Mouse (Mus musculus) stomach, embryonic 14.5 days (tissue): ENCODE results near the gene 5330417H12Rik. TPM values are rescaled to one million over a fixed set of nuclear protein-coding genes. Genes with fewer than 3 reads are reported as not detected.

Experiments used
- ATAC-seq: fragments of 200-750 bp; cut with Nextera tagmentation; 2 replicates; pipeline ENCODE4 v1.8.0; 2017; ENCODE audit warnings: low read depth, moderate TSS enrichment; ENCODE audit not compliant: insufficient number of reproducible peaks, insufficient read depth, low FRiP score
- H3K27ac ChIP-seq: fragments of 300-500 bp; sonication (generic); 2 replicates; pipeline ENCODE4 v1.5.1; 2014; ENCODE audit warnings: mild to moderate bottlenecking, low read length, moderate library complexity, mixed read lengths
- H3K27me3 ChIP-seq: fragments of 300-500 bp; sonication (generic); 2 replicates; pipeline ENCODE4 v1.6.1; 2014; ENCODE audit warnings: low read length, control low read depth, mixed read lengths; ENCODE audit not compliant: control insufficient read depth, insufficient read depth
- H3K36me3 ChIP-seq: fragments of 300-500 bp; sonication (generic); 2 replicates; pipeline ENCODE4 v1.6.1; 2014; ENCODE audit warnings: mild to moderate bottlenecking, control low read depth, low read length, moderate library complexity, mixed read lengths; ENCODE audit not compliant: control insufficient read depth, insufficient read depth
- H3K4me1 ChIP-seq: fragments of 300-500 bp; sonication (generic); 2 replicates; pipeline ENCODE4 v1.6.1; 2014; ENCODE audit warnings: low read length, control low read depth, mixed read lengths; ENCODE audit not compliant: control insufficient read depth, insufficient read depth
- H3K4me2 ChIP-seq: fragments of 300-500 bp; sonication (generic); replicated peaks from 2 replicates; pipeline ENCODE4 v1.6.1; 2014; ENCODE audit warnings: low read depth, low read length, control low read depth
- H3K4me3 ChIP-seq: fragments of 300-500 bp; sonication (generic); 2 replicates; pipeline ENCODE4 v1.5.1; 2014; ENCODE audit warnings: low read depth, low read length, control low read depth
- H3K9ac ChIP-seq: fragments of 300-500 bp; sonication (generic); replicated peaks from 2 replicates; pipeline ENCODE4 v1.6.1; 2014; ENCODE audit warnings: low read depth, mild to moderate bottlenecking, control low read depth, low read length, moderate library complexity, mixed read lengths
- H3K9me3 ChIP-seq: fragments of 300-500 bp; sonication (generic); 2 replicates; pipeline ENCODE4 v1.6.1; 2016; ENCODE audit warnings: low read depth, low read length, control low read depth; ENCODE audit not compliant: control insufficient read depth
- WGBS: fragments of 180-500 bp; shearing (Covaris S2); extraction: QIAGEN DNeasy Blood & Tissue Kit; methylation state at CpG from one replicate; pipeline ENCODE4 v1.1.7; 2014; 5-methylcytosine and 5-hydroxymethylcytosine counted together
- polyA plus RNA-seq: library from polyadenylated mRNA; unstranded; fragments of >200 nt; fragmentation: Nextera tagmentation; extraction: Ambion mirVana; gene quantifications from 2 replicates; pipeline ENCODE4 v1.2.1, GENCODE M21; 2014

Gene 5330417H12Rik
- polyA plus RNA-seq, 1 experiment from 2014 or later = not detected

GRCm38 (mm10) chr7:107638026-107638425 is 13.1 kb upstream of the 5330417H12Rik start:
- no peaks in the 10 kb centered on the region for H3K27me3 ChIP-seq
- no peak overlapping the region for H3K4me2 ChIP-seq
- H3K27ac ChIP-seq = no peak overlapping the region
- no peaks in the 10 kb centered on the region for H3K9me3 ChIP-seq
- no peak overlapping the region for H3K9ac ChIP-seq
- no peak for ATAC-seq
- no peak overlapping the region for H3K4me3 ChIP-seq
- 86% methylated on average over 5 of the region's 5 CpGs for WGBS
- no peaks in the 10 kb centered on the region for H3K36me3 ChIP-seq
- H3K4me1 ChIP-seq = no peaks in the 10 kb centered on the region

GRCm38 (mm10) chr7:107637398-107637797 is 12.4 kb upstream of the 5330417H12Rik start:
- WGBS = 90% methylated on average over 7 of the region's 7 CpGs
- Histone ChIP-seq H3K9ac (no peak overlapping the region), H3K4me3 (no peak overlapping the region), H3K27ac (no peak overlapping the region), H3K4me2 (no peak overlapping the region), H3K27me3 (no peaks in the 10 kb centered on the region), H3K4me1 (no peaks in the 10 kb centered on the region), H3K36me3 (no peaks in the 10 kb centered on the region), H3K9me3 (no peaks in the 10 kb centered on the region)
- ATAC-seq = no peak

GRCm38 (mm10) chr7:107633201-107633600 is 8.2 kb upstream of the 5330417H12Rik start:
- 90% methylated on average over 4 of the region's 4 CpGs for WGBS
- ATAC-seq = no peak

GRCm38 (mm10) chr7:107628383-107628782 is 3.4 kb upstream of the 5330417H12Rik start:
- Histone ChIP-seq H3K9me3 (no peaks in the 10 kb centered on the region), H3K4me2 (no peak overlapping the region), H3K4me1 (no peaks in the 10 kb centered on the region), H3K4me3 (no peak overlapping the region), H3K27ac (no peak overlapping the region), H3K27me3 (no peaks in the 10 kb centered on the region), H3K9ac (no peak overlapping the region), H3K36me3 (no peaks in the 10 kb centered on the region)
- ATAC-seq = no peak

More at GRCm38 (mm10) chr7:107633201-107633600, 8.2 kb upstream of the 5330417H12Rik start:
- Histone ChIP-seq H3K27me3 (no peaks in the 10 kb centered on the region), H3K36me3 (no peaks in the 10 kb centered on the region), H3K4me2 (no peak overlapping the region), H3K27ac (no peak overlapping the region), H3K4me3 (no peak overlapping the region), H3K9me3 (no peaks in the 10 kb centered on the region), H3K4me1 (no peaks in the 10 kb centered on the region), H3K9ac (no peak overlapping the region)

GRCm38 (mm10) chr7:107625781-107626180 is 820 bp upstream of the 5330417H12Rik start:
- Histone ChIP-seq H3K27ac (no peak overlapping the region), H3K4me3 (no peak overlapping the region), H3K9me3 (no peaks in the 10 kb centered on the region), H3K9ac (no peak overlapping the region), H3K4me2 (no peak overlapping the region), H3K36me3 (no peaks in the 10 kb centered on the region), H3K27me3 (no peaks in the 10 kb centered on the region), H3K4me1 (no peaks in the 10 kb centered on the region)
- no peak for ATAC-seq
- 55% methylated on average over 6 of the region's 6 CpGs for WGBS

GRCm38 (mm10) chr7:107624432-107624831 is 529 bp downstream of the 5330417H12Rik start:
- no peak for ATAC-seq
- H3K27ac ChIP-seq = no peak overlapping the region
- no peaks in the 10 kb centered on the region for H3K4me1 ChIP-seq
- H3K9ac ChIP-seq = no peak overlapping the region
- H3K4me3 ChIP-seq = no peak overlapping the region
- 48% methylated on average over 3 of the region's 3 CpGs for WGBS
- no peaks in the 10 kb centered on the region for H3K9me3 ChIP-seq
- H3K4me2 ChIP-seq = no peak overlapping the region
- no peaks in the 10 kb centered on the region for H3K36me3 ChIP-seq
- H3K27me3 ChIP-seq = no peaks in the 10 kb centered on the region

- no peaks in the 10 kb centered on the region for H3K27me3 ChIP-seq
- no peak overlapping the region for H3K4me2 ChIP-seq
- H3K36me3 ChIP-seq = no peaks in the 10 kb centered on the region
- 84% methylated on average over 3 of the region's 3 CpGs for WGBS
- no peak for ATAC-seq
- H3K9me3 ChIP-seq = no peaks in the 10 kb centered on the region
- H3K4me3 ChIP-seq = no peak overlapping the region
- H3K9ac ChIP-seq = no peak overlapping the region
- H3K27ac ChIP-seq = no peak overlapping the region
- no peaks in the 10 kb centered on the region for H3K4me1 ChIP-seq
Measured at GRCm38 (mm10) chr7:107620137-107620536, 4.8 kb downstream of the 5330417H12Rik start.

- Histone ChIP-seq H3K4me3 (no peak overlapping the region), H3K4me1 (no peaks in the 10 kb centered on the region), H3K4me2 (no peak overlapping the region), H3K27ac (no peak overlapping the region), H3K9me3 (no peaks in the 10 kb centered on the region), H3K27me3 (no peaks in the 10 kb centered on the region), H3K36me3 (no peaks in the 10 kb centered on the region), H3K9ac (no peak overlapping the region)
- no peak for ATAC-seq
- 55% methylated on average over 4 of the region's 4 CpGs for WGBS
Measured at GRCm38 (mm10) chr7:107619225-107619624, 5.7 kb downstream of the 5330417H12Rik start.
